Mouse (Mus musculus): ENCODE measurements at regions not wholly inside any gene's neighbourhood (a gene's known extent, or its start where the extent isn't known, plus 50 kb on each side); places are given as distances from the start of the nearest gene placed in this dataset.

DNA sequence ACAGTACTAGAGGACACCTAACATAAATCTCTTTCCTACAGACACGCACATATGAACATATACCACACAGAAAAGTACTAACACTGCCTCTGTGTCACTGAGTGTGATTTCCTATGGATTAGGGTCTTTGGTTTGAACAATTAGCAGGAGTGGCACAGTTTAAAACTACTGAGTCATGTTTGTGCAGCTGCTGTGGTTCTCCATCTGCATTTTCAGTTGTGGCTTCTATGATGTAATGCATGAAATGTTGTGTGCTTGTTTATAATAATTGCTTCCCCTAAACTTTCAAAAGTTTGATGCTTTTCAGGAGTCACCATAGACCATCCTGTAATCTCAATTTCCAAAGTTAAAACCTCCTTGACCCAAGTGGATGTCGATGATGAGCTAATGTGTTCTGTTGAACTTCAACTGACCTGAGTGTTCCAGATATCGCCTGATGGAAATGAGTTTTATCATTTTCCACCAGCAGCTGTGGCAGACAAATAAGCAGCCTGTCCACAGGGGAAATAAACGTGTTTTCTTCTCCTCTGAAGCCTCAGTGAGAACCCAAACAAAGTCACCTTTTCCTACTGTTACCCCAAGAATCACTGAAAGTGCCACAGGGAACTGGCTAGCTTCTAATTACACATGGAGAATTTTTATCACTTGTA is 239.0 kb upstream of the Tbl1xr1 start:
- intact Hi-C loops (cut with DNase I; ENCODE audit: low total_unique reads): no loop called here
- no peak for DNase-seq

DNA sequence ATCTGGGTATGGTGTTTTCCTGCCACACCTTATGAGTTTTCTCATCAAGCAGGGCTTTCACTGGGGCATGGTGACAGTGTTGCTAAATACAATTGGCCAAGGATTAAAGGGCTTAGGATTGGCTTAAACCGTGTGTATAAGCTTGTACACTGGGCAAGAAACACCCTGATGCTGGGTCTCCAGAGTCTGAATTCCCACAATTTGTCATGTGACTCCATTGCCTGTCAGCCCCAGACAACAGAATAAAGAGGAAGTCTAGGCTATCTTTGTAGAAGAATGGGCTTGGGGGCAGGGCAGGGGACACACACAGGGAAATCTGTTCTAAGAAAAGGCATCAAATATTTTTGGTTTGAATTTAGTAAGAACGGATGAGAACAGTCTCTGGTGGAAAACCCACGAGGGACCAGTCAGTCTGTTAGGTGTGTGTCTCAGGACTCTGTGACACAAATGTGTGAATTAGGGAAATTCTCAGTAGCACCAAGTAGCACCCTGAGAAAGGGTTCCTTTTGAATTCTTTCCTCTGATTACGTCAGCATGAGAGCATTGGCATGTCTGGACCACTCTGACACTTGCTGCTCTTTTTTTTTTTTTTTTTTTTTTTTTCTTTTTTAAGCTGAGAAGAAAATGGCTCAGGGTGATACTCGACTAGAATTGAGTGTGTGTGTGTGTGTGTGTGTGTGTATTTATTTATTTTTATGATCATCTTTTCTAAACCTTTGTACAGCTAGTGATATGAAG is 235.5 kb upstream of the Tbl1xr1 start:
- intact Hi-C loops (cut with DNase I; ENCODE audit: low total_unique reads): no loop called here
- no peak for DNase-seq

DNA sequence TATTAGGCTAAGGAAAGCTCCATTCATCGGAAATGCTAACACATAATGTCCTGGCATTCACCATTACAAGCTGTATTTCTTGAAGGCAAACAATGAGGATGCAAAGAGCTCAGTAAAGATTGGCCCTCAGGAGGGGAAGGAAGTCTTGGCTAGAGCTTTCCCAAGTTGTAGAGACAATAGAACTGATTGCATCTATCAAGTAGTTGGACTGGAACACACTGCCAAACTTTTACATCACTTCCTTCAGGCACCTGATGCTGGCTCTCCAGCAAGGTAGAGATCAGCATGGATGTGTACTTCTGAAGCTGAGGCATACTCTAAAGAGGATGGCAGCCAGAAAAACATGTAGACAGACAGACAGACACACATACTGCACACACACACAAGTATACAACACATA is 234.9 kb upstream of the Tbl1xr1 start:
- DNase-seq: no peak
- intact Hi-C loops (cut with DNase I; ENCODE audit: low total_unique reads): no loop called here

DNA sequence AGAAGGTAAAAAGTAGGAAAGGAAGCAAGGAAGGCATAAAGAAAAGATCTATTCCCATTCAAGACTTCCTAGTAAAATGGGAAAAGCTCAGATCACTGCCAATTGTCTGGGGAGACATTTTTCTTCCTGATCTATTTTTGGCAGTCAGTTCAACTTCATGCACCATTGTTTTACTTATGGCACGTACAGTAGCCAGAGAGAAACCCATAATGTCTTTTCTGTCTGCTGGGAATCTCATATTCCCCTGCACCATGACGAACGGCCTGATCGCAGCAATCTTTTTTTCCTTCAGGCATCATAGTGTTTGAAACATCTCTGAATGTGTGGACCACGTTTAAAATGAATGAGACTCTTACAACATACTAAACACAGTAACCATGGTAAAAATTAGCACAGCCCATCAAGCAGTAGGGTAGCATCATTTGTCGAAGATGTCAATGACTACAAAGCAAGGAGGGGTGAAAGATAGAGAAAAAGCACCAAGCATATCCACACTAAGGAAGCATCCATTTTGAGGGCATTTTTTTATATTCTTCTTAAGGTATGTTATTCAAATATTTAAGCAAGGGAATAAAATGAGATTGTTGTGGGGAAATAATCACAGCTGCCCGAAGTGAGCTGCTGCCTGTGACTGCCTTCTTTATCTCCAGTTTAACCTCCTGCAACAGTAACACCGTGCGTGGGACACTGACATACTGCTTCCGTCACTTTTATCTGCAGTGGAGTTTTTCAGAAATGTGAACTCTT is 233.7 kb upstream of the Tbl1xr1 start:
- DNase-seq: no peak
- intact Hi-C loops (cut with DNase I; ENCODE audit: low total_unique reads): no loop called here

DNA sequence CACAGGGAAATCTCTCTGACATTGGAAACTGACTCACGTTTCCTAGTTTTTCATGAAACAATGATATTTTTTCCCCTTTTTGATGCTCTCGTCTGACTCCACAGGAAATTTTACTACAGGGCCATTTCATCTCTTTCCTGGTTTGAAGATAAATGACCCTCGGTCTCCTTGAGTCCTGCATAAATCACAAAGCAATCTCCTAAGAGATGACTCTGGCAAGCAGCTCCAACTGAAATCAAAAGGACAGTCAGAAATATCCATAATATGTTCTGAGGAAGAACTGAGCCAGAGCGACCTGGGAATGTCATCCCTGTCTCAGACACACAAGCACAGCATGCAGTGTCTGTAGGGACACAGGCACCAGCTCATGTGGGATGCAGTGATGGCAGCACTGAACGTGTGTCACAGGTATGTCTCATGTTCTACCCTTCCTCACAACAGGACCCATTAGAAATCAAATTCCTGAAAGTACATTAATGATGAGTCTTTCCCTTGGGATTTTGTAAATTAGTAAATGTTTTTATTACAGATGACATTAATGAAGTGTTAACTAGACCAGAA is 233.1 kb upstream of the Tbl1xr1 start:
- DNase-seq: no peak
- intact Hi-C loops (cut with DNase I; ENCODE audit: low total_unique reads): no loop called here

DNA sequence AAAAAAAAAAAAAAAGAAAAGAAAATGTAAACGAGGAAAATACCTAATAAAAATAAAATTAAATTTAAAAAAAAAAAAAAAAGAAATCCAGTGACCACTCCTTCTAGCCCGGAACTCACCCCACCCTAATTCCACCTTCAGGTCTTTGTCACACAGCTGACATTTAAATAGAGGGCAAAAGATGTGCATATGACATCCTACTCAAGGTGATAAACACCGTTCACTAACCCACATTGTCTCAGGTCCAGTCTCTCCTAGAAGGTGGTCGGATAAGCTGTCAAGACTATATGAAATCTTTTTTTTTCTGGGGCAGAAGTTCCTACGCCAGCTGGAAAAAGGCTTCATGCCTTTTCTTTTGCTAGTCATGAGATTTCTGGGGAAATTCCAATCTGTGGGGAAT is 226.6 kb upstream of the Tbl1xr1 start:
- intact Hi-C loops (cut with DNase I; ENCODE audit: low total_unique reads): no loop called here
- no peak for DNase-seq

DNA sequence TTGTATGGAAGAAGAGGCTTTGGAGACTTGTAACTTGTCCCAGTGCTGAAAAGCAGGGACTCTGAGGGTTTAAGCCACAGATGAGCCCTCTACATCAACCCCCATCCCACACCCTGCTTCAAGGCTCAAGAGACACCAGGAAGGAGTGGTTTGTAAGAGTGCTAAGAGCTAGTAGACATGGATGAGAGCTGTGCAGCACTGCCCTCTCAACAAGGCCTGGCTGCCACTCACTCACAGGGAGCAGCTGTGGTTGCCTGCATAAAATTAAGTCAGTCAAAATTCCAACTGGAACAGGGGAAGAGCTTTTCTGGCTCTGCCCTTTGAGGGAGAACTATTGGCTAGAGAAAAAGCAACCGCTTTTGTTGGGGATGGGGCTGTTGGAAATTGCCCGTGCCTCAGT is 225.5 kb upstream of the Tbl1xr1 start:
- intact Hi-C loops (cut with DNase I; ENCODE audit: low total_unique reads): no loop called here
- DNase-seq: no peak

DNA sequence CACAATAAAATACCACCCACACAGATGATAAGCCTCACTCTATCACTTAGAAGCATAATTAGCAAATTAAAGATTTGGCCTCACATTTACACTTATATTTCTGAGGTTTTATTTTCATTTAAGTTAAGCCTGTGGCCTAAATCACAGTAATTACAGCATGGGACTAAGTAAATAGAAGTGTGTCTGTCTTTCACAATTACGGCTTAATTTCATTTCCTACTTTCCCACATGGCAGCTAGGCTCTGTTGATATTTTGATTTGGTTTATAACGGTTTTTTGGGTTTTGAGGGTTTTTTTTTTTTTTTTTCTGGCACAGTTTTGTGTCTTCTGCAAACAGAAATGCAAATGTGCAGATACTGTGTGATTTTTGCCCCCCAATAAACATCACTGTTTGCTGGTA is 222.1 kb upstream of the Tbl1xr1 start:
- intact Hi-C loops (cut with DNase I; ENCODE audit: low total_unique reads): no loop called here
- no peak for DNase-seq

DNA sequence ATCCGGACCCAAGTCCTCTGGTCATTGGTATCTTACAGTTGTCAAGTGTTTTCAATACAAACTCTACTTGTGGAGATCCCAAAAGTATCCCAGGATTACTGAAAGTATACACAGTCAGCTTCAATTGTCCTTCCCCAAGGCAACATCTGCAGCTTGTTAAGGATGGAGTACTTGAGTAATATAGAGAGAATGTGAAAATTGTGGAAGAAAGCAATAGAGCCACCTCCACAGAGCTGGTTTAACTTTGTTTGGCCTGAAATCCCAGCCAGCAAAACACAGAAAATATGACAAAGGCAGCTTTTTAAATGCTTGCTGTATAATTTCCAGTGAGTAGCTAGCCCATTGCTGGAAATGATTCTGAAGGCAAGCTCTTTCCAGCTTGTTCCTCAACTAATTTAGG is 217.0 kb upstream of the Tbl1xr1 start:
- DNase-seq: no peak
- intact Hi-C loops (cut with DNase I; ENCODE audit: low total_unique reads): no loop called here

DNA sequence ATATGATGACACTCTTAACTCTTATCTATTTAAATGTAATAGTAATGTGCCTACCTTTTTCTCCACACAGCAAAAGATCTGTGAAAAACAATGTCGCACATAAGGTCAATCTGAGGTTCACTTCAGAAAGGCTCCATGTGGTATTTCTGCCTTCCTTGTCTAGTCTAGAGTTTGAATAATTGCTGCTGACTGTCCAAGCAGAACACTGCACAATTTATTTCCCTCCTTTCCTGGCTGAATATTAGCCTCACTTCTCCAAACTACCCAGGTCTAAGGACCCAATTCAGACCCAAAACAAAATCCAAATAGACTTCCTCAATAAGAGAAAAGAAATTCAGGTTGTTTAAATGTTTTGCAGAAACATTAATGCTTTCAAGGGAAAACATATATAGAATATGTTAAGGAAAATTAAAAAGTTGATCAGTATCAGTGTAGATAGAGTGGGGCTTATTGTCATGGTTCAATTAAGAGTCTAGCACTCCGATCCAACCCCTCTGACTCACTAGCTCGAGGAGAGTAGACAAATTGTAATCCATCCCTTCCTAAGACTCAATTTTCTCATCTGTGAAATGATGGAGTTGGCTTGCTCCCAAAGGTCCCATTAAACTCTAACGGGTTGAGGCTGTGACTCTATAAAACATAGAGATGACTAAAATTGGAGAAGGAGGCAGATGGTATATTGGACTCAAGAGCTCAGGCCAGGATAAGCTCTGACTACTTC is 215.4 kb upstream of the Tbl1xr1 start:
- DNase-seq: no peak
- intact Hi-C loops (cut with DNase I; ENCODE audit: low total_unique reads): no loop called here

DNA sequence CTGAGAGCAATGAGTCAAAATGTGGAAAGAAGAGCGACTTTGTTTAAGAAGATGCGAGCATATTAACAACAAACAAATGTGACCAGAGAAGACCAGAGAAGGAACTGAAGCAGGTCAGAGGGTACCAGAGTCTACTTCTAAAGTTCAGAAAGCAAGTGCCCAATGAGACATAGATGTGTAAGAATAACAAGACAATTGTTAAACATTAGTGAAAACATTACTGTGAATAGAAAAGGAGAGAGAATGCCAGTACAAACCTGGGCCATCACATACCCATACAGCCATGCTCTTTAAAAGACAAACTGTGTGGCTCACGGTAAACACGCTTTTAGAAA is 214.8 kb upstream of the Tbl1xr1 start:
- intact Hi-C loops (cut with DNase I; ENCODE audit: low total_unique reads): no loop called here
- DNase-seq: no peak

DNA sequence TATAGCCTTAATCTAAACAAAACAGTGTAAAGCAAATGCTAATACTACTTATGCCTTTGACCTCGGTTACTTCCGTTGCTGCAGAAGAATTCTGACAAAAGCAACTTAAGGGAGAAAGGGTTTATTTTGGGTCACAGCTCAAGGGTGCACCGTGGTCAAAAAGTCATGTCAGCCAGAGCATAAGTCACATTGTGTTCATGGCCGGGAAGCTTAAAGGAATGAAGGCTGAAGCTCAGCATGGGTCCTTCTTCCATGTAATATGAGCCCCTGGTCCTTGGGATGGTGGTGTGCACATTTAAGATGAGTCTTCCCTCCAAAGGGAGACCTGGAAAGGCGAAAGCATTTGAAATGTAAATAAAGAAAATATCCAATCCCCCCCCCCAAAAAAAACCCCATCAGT is 212.1 kb upstream of the Tbl1xr1 start:
- no peak for DNase-seq
- intact Hi-C loops (cut with DNase I; ENCODE audit: low total_unique reads): no loop called here

DNA sequence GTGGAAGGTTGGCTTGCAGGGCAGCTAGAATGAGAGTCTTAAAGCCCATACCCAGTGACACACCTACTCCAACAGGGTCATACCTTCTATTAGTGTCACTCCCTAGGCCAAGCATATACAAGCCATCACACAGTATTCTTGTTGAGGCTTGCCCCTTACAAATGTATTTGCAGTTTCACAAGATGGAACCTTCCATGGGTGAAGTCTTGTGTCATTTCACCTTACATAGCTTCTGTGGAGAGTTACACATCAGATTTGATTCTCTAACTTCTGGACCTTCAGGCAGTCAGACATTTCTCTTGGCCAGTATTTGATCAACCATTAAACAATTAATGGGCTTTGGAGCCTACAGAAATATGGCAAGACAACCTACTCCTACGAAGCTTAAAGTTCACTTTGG is 210.6 kb upstream of the Tbl1xr1 start:
- intact Hi-C loops (cut with DNase I; ENCODE audit: low total_unique reads): no loop called here
- no peak for DNase-seq

DNA sequence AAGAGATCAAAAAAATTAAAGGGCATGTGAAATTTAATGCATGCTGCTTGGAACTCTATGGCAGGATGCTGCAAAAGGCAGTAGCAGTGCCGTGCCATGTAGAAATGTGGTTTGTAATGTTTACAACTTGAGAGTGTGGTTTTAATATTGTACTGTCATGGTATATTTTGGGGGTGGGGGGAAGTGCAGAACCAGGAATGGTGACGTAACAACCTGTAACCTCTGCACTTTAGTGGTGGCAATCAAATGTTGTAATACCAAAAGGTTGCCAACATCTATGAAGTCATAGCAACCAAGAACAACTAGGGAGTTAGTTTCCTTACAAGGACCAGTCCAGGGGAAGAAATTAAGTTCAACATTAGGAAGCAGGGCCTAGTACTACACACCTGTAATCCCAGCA is 198.1 kb upstream of the Tbl1xr1 start:
- no peak for DNase-seq
- intact Hi-C loops (cut with DNase I; ENCODE audit: low total_unique reads): no loop called here

DNA sequence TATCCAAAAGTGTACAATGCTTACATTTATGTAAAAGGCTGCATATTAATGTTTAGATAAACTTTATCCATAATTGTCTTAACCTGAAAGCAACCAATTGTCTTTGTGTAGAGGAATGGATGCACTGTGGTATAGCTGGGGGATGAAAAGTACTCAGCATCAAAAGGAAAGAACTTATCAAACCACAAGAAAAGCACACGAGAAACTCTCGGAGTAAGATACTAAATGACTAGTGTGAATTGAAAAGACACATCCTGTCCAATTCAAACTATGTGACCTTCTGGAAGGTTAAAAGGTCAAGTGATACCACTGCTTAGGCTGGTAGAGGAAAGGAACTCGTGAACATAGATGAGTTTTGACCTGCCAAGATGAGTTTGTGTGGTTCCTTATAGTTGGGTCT is 192.2 kb upstream of the Tbl1xr1 start:
- intact Hi-C loops (cut with DNase I; ENCODE audit: low total_unique reads): no loop called here
- DNase-seq: no peak

DNA sequence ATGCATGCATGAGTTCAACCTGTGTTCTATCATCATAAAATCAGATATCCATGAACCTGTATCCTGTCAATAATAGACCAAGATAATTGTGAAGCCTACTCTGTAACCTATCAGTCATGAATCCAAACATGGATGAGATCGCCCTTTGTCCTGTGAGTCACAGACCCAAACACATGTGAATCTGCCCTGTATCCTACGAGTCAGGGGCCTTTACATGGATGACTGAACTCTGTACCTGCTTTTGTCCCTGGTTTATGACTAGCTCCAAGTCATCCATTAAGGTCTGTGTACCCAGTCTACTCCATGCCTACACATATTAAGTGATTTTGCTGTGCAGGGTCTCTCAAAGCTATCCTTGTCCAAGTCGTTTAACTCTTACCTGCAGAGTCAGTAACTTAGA is 187.7 kb upstream of the Tbl1xr1 start:
- intact Hi-C loops (cut with DNase I; ENCODE audit: low total_unique reads): no loop called here
- DNase-seq: no peak

DNA sequence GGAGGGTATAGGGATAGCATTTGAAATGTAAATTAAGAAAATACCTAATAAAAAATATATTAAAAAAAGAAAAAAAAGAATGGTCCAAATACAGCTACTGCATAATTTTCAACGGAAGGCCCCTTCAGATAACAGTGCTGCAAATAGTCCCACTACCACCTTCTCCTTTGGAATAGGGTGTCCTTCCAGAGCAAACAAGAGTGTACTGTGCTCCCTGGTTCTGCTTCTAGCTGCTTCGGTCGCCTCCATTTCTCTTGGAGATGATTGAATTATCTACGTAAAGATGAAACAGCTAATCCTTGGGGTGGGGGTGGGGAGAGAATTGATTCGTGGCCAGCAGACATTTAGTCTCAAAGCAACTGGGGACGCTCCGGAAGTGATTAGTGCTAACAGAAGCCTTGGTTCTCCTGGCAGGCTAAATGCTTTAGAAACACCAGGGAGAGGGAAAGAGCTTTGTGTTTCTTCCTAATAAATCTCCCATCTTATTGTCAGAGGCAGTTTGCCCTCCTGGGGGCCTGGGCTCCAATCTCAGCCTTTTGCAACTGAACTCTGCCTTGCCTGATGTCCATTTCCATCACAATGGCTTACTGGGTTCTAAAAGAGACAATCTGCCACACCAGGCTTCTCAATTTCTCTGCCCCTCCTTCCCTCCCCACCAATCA is 184.5 kb upstream of the Tbl1xr1 start:
- no peak for DNase-seq

DNA sequence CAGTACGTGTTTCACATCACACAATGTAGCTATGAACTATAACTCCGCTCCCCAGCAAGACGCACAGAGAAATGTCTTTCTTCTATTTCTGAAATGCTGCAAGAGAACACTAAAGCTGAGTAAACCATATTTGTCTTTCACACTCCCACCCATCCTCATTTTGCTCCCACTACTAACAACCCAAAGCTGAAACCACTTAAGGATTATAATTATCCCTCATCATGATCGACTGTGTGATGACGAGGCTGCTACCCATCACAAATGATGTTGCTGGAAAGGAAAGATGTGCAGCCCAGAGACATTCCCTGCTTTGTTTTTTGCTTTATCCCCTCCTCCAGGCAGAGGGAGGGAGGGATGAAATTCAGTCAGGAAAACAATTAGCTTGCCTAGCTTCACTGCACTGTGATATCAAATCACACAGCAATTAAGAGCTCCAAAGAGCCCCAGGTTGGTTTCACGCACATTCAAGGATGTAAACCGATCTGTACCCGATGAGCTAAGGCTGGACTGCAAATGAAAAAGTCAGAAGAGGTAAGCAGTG is 183.5 kb upstream of the Tbl1xr1 start:
- DNase-seq: no peak
- intact Hi-C loops (cut with DNase I; ENCODE audit: low total_unique reads): no loop called here

More for the DNA sequence above, 184.5 kb upstream of the Tbl1xr1 start:
- intact Hi-C loops (cut with DNase I; ENCODE audit: low total_unique reads): no loop called here

DNA sequence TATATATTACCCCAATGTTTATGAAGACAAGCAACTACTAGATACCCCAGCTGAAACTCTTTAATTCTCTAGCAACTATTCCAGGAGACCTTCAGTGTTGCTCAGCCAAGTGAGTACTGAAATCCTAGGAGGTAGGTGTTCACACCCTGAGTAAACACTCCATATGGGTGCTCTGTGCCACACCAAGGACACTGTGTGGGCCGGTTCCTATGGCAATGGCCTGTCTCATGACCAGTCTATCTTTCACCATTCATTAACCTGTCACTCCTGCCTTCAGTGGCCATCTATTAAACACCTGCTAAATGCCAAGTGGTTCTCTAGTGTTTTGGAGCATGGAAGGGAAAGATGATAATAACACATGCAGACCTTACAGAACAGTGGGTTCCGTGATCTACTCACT is 180.9 kb upstream of the Tbl1xr1 start:
- intact Hi-C loops (cut with DNase I; ENCODE audit: low total_unique reads): no loop called here
- no peak for DNase-seq

Data from gastrocnemius, postnatal 14 days (tissue).